Comparison of ENCODE assay signal across 28 mouse cellular contexts in the genomic region with DNA sequence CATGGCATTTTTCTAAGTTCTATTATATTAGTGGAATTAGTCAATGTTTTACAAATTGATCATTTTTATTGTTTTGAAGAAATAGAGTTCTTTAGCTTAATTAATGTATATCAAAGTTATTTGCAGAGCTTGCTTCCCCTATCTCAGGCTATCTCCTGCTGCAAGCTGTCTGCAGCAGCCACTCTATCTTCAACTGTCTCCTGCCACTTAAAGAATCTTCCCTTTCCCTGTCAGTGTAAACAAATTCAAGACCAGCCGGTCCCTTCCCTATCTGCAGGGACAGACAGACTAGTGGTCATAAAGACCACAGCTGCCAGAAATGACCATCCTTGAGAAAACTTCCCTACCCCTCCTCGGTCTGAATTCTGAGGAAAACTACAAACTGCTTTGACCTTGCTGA. TPM values are rescaled to one million over a fixed set of nuclear protein-coding genes. Genes with fewer than 3 reads are reported as not detected.
A peak's percentile ranks its signal among the peaks of the same experiment; 100 is the strongest.
DNase-seq lines count a peak whose midpoint lies in the region; ATAC-seq and TF ChIP-seq lines count a peak whose summit lies in the region.
"Had no signal": no experiment of that assay in that cellular context is flagged by ENCODE, and none has a peak within 500 bp of the region (broad histone marks: within the 10 kb centered on the region; RNA-seq: fewer than 3 reads in every experiment).

No protein-coding gene starts in this region.

- no peak for ATAC-seq in liver, embryonic 14.5 days (ENCODE audit: insufficient read depth)
- ATAC-seq: forebrain, embryonic 14.5 days; forebrain, embryonic 16.5 days had no signal

- H3K27me3 ChIP-seq in liver, embryonic 14.5 days (ENCODE audit: control insufficient read depth, insufficient read depth, low read length) = no peaks in the 10 kb centered on the region
- H3K27me3 ChIP-seq: embryonic facial prominence, embryonic 13.5 days; embryonic facial prominence, embryonic 15.5 days; forebrain, embryonic 12.5 days had no signal

- H3K27ac ChIP-seq in liver, embryonic 14.5 days = no peak overlapping the region
- H3K27ac ChIP-seq: embryonic facial prominence, embryonic 13.5 days; embryonic facial prominence, embryonic 15.5 days; forebrain, embryonic 10.5 days; forebrain, embryonic 12.5 days had no signal

- no peak overlapping the region for H3K4me3 ChIP-seq in liver, embryonic 14.5 days (ENCODE audit: insufficient read depth in 1 of 2, low read depth in 2 of 2, low read length in 2 of 2)
- H3K4me3 ChIP-seq: embryonic facial prominence, embryonic 13.5 days; embryonic facial prominence, embryonic 15.5 days; erythroblast, embryonic 14.5 days; forebrain, embryonic 10.5 days; forebrain, embryonic 12.5 days had no signal

- no peaks in the 10 kb centered on the region for H3K9me3 ChIP-seq in liver, embryonic 14.5 days (ENCODE audit: control insufficient read depth, low read length)
- H3K9me3 ChIP-seq: embryonic facial prominence, embryonic 13.5 days; embryonic facial prominence, embryonic 15.5 days; forebrain, embryonic 10.5 days; forebrain, embryonic 12.5 days had no signal

- no peak overlapping the region for H3K9ac ChIP-seq in liver, embryonic 14.5 days (replicated peaks)
- H3K9ac ChIP-seq: embryonic facial prominence, embryonic 13.5 days; embryonic facial prominence, embryonic 15.5 days; forebrain, embryonic 12.5 days had no signal

- peak; percentile 31; the same call in 1 of the 2 replicates for TF ChIP-seq EP300 in liver, embryonic 14.5 days (IDR thresholded peaks at IDR 0.05; ENCODE audit: low read depth)

- 5% methylated on average over 2 of the region's 2 CpGs for WGBS in liver, embryonic 14.5 days (ENCODE audit: insufficient replicate concordance)

- no peak for TF ChIP-seq CTCF in liver, embryonic 14.5 days (IDR thresholded peaks at IDR 0.05; ENCODE audit: low read depth)

- DNase-seq in adrenal gland, adult 2 months = peak; percentile 18
- DNase-seq in adrenal gland, postnatal 25 days = no peak
- no peak for DNase-seq in liver, embryonic 14.5 days (ENCODE audit: low read depth in 3 of 3, low spot score in 3 of 3)
- DNase-seq in liver (no peak), 416B (ENCODE audit: low read depth) (peak; percentile 21), MEL-GATA-1-ER (ENCODE audit: extremely low read depth, low read depth) (peak; percentile 45)
- no peak for DNase-seq in left cerebral cortex, adult 11 months (ENCODE audit: low spot score)
- DNase-seq: adrenal gland, adult 8-10 months; adrenal gland, postnatal 14 days; cerebellum, adult 11 months; cerebellum, adult 18-20 months; cerebellum, adult 8-10 months; cerebellum, adult 9-11 months; cerebellum, postnatal 14 days; cerebellum, postnatal 36 days; embryo, embryonic 11 days had no signal

- H3K4me2 ChIP-seq in liver, embryonic 14.5 days (ENCODE audit: low read depth) = no peak overlapping the region
- H3K4me2 ChIP-seq: embryonic facial prominence, embryonic 13.5 days; embryonic facial prominence, embryonic 15.5 days; forebrain, embryonic 12.5 days had no signal

- no peaks in the 10 kb centered on the region for H3K36me3 ChIP-seq in liver, embryonic 14.5 days (replicated peaks; ENCODE audit: control insufficient read depth, insufficient read depth, low read depth)
- H3K36me3 ChIP-seq: embryonic facial prominence, embryonic 13.5 days; embryonic facial prominence, embryonic 15.5 days; forebrain, embryonic 10.5 days; forebrain, embryonic 12.5 days had no signal

- H3K4me1 ChIP-seq in liver, embryonic 14.5 days (replicated peaks; ENCODE audit: control insufficient read depth in 2 of 2, insufficient read depth in 2 of 2, low read length in 1 of 2) = peaks cover 0 to 9% of the 10 kb centered on the region in 2 experiments; a peak in 2 of 4 replicates

RNA-seq across cellular contexts. Expression of a gene that starts 1.5 kb away (rescaled TPM):
- 10 to 100 TPM; 81.2 to 90.9 TPM for total RNA-seq in adrenal gland, adult 2 months (2021)
- 11.8 and 14.4 TPM in 2 replicates for polyA plus RNA-seq in adrenal gland, adult 2 months (2012; rRNA removed)
- total RNA-seq in adrenal gland, postnatal 25 days (2021) = 86.8 and 92.9 TPM in 2 replicates
- polyA plus RNA-seq in liver, embryonic 14.5 days (2012; rRNA removed) = 11.6 and 24.1 TPM in 2 replicates
- 30.6 and 36.3 TPM in 2 replicates for polyA plus RNA-seq in liver, embryonic 14.5 days (2014; fragmentation: Nextera tagmentation; extraction: Ambion mirVana)

RNA-seq across cellular contexts. Expression of a gene that starts 44.9 kb away (rescaled TPM):
- total RNA-seq in adrenal gland, adult 2 months (2021) = not detected
- polyA plus RNA-seq in adrenal gland, adult 2 months (2012; rRNA removed) = not detected in 2 replicates
- not detected in 2 replicates for total RNA-seq in adrenal gland, postnatal 25 days (2021)
- not detected in 2 replicates for polyA plus RNA-seq in liver, embryonic 14.5 days (2012; rRNA removed)
- not detected in 2 replicates for polyA plus RNA-seq in liver, embryonic 14.5 days (2014; fragmentation: Nextera tagmentation; extraction: Ambion mirVana)
- total RNA-seq: adrenal gland, adult 8-10 months; adrenal gland, postnatal 14 days; adrenal gland, postnatal 4 days; common myeloid progenitor, adult 5-6 weeks; ES-E14 had no signal
- polyA plus RNA-seq: C2C12; embryonic facial prominence, embryonic 11.5 days; embryonic facial prominence, embryonic 13.5 days; embryonic facial prominence, embryonic 15.5 days; erythroblast, embryonic 14.5 days; forebrain, embryonic 10.5 days; forebrain, embryonic 12.5 days had no signal

Comparison
In these comparisons a context has a peak if more than half of its experiments do, and no peak if none do; other contexts are left out.
1. DNase-seq: peak in adrenal gland, adult 2 months (single experiment), 416B (single experiment) and MEL-GATA-1-ER (single experiment); none in adrenal gland, postnatal 25 days (single experiment), liver, embryonic 14.5 days (0 of 3), liver (single experiment) and left cerebral cortex, adult 11 months (single experiment).